Mouse (Mus musculus) liver, embryonic 14.5 days (tissue): ENCODE results near the gene Stxbp5.

Experiments used
- CTCF ChIP-seq: IDR thresholded peaks from 2 replicates; pipeline ENCODE4 v1.5.1; 2016; ENCODE audit warnings: antibody characterized with exemption, low read depth, control low read depth
- EP300 ChIP-seq: IDR thresholded peaks from 2 replicates; pipeline ENCODE4 v1.6.1; 2016; ENCODE audit warnings: antibody characterized with exemption, low read depth

DNA sequence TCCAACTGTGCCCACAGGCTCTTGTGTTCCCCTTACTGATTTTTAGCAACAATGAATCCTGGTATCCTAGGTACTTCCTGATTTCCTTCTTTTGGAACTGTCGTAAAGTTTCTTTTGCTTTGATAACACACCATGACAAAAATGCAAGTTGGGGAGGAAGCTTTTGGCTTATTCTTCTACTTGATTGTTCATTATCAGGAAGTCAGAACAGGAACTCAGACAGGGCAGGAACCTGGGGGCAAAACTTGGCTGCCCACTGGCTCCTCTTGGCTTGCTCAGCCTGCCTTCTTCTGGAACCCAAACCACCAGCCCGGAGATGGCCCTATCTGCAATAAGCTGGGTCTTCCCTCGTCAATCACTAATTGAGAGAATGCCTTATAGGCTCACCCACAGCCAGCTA, 25.0 kb downstream of the Stxbp5 start:
- TF ChIP-seq CTCF (no peak), EP300 (no peak)
